ENCODE assay signal across 7 mouse cellular contexts in the genomic region with DNA sequence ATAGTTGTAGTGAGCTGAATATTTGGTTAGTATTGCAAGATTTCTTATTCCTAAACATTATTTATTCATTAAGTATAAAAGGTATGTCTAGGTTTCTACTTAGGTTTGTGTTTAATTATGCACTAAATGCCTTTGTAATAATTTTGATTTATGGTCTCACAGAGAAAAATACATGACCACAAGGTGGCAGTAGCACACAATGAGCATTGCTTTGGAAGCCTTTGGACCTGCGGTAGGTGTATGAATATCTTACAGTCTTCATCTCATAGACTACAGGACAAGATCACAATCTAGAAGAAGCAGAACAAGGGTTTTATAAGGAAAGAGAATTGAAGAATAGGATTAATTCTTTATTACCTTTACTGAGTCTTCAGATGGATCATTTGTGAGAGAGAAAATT.
DNase-seq lines count a peak whose midpoint lies in the region; ATAC-seq and TF ChIP-seq lines count a peak whose summit lies in the region.

No protein-coding gene starts in this region.

- H3K27ac ChIP-seq in limb, embryonic 14.5 days (replicated peaks; ENCODE audit: low read depth, low read length): no peak overlapping the region

- H3K27me3 ChIP-seq in limb, embryonic 14.5 days (ENCODE audit: control insufficient read depth, insufficient read depth, low read length): no peaks in the 10 kb centered on the region

- H3K9ac ChIP-seq in limb, embryonic 14.5 days (ENCODE audit: low read depth, low read length, severe bottlenecking): no peak overlapping the region

- TF ChIP-seq POLR2A in limb, embryonic 14.5 days (IDR thresholded peaks at IDR 0.05; ENCODE audit: borderline replicate concordance, extremely low read depth, insufficient read depth, insufficient read length): no peak

- H3K36me3 ChIP-seq in limb, embryonic 14.5 days (ENCODE audit: control insufficient read depth, insufficient read depth, low read length): no peaks in the 10 kb centered on the region

- H3K4me3 ChIP-seq in limb, embryonic 14.5 days (replicated peaks; ENCODE audit: low read length): no peak overlapping the region

- 56% methylated on average over 1 of the region's 1 CpGs for WGBS in limb, embryonic 14.5 days

- no peak for ATAC-seq in limb, embryonic 14.5 days (ENCODE audit: low FRiP score, low read depth)

- DNase-seq in left cerebral cortex, adult 11 months (ENCODE audit: low spot score): peak; percentile 15
- DNase-seq in left cerebral cortex, adult 8-10 months (ENCODE audit: low spot score in 2 of 2): no peak
- peak; percentile 60 for DNase-seq in NIH3T3 (ENCODE audit: low read depth)
- DNase-seq in cerebellum, postnatal 36 days: peak; percentile 3 to 6
- peak; percentile 26 for DNase-seq in limb, embryonic 14.5 days (ENCODE audit: low spot score)
- no peak for DNase-seq in adrenal gland, postnatal 4 days (ENCODE audit: low spot score in 2 of 2)
- DNase-seq in adrenal gland, postnatal 36 days: no peak

- H3K9me3 ChIP-seq in limb, embryonic 14.5 days (ENCODE audit: control insufficient read depth, low read length): no peaks in the 10 kb centered on the region

- H3K4me1 ChIP-seq in limb, embryonic 14.5 days (ENCODE audit: control insufficient read depth, insufficient read depth, low read length): no peaks in the 10 kb centered on the region

- H3K4me2 ChIP-seq in limb, embryonic 14.5 days (replicated peaks; ENCODE audit: low read depth, low read length, severe bottlenecking): no peak overlapping the region

Comparison
In these comparisons a context has a peak if more than half of its experiments do, and no peak if none do; other contexts are left out.
1. DNase-seq: peak in left cerebral cortex, adult 11 months (single experiment), NIH3T3 (single experiment), cerebellum, postnatal 36 days (2 of 2) and limb, embryonic 14.5 days (single experiment); none in left cerebral cortex, adult 8-10 months (0 of 2), adrenal gland, postnatal 4 days (0 of 2) and adrenal gland, postnatal 36 days (0 of 2).